Mouse (Mus musculus): ENCODE measurements around the gene Ttc21b. TPM values are rescaled to one million over a fixed set of nuclear protein-coding genes. Genes with fewer than 3 reads are reported as not detected.
"Not testable (repeated sequence)": the region's sequence is repeated elsewhere in the genome, so short reads cannot be mapped to it uniquely, and the experiment has no call there.

Gene Ttc21b
- 1 to 10 TPM; 3.7 to 4.3 TPM for total RNA-seq (2021)
- long read RNA-seq, experiment 1, full-length matches to known transcripts = 3 of 4 reads
- long read RNA-seq, experiment 1, partial matches to known transcripts = 1 of 4 reads
- long read RNA-seq, experiment 1, other reads (novel, unspliced or antisense) = 0 of 4 reads
- long read RNA-seq, experiment 2, full-length matches to known transcripts = 1 of 1 reads
- long read RNA-seq, experiment 2, partial matches to known transcripts = 0 of 1 reads
- long read RNA-seq, experiment 2, other reads (novel, unspliced or antisense) = 0 of 1 reads

GRCm38 (mm10) chr2:66256220-66257131 lies at the start of gene Ttc21b:
Ttc21b (minus strand) TSS chr2:66256617.
- DNase-seq = peak; percentile 97

GRCm38 (mm10) chr2:66272551-66272950 lies 16.1 kb upstream of the Ttc21b start:
- no peak for DNase-seq

GRCm38 (mm10) chr2:66244013-66244412 lies 12.4 kb downstream of the Ttc21b start:
- no peak for DNase-seq

GRCm38 (mm10) chr2:66240334-66240733 lies 16.1 kb downstream of the Ttc21b start:
- no peak for DNase-seq

- DNase-seq = no peak
Observed at GRCm38 (mm10) chr2:66238886-66239285, 17.5 kb downstream of the Ttc21b start.

- no peak for DNase-seq
Observed at GRCm38 (mm10) chr2:66220954-66221353, 35.5 kb downstream of the Ttc21b start.

- DNase-seq = no peak
Observed at GRCm38 (mm10) chr2:66209875-66210274, 46.5 kb downstream of the Ttc21b start.

GRCm38 (mm10) chr2:66209353-66209752 lies 47.1 kb downstream of the Ttc21b start:
- DNase-seq = no peak

- DNase-seq = no peak
Observed at GRCm38 (mm10) chr2:66206796-66207195, 49.6 kb downstream of the Ttc21b start.

- no peak for DNase-seq
Observed at GRCm38 (mm10) chr2:66204218-66204617, 52.2 kb downstream of the Ttc21b start.

- no peak for DNase-seq
Observed at GRCm38 (mm10) chr2:66200195-66200594, 56.2 kb downstream of the Ttc21b start.

GRCm38 (mm10) chr2:66191691-66192100 lies 64.7 kb downstream of the Ttc21b start:
- DNase-seq = no peak

- DNase-seq = no peak
Observed at GRCm38 (mm10) chr2:66190157-66190556, 66.3 kb downstream of the Ttc21b start.

GRCm38 (mm10) chr2:66189197-66189596 lies 67.2 kb downstream of the Ttc21b start:
- DNase-seq = not testable (repeated sequence)

GRCm38 (mm10) chr2:66187520-66187919 lies 68.9 kb downstream of the Ttc21b start:
- no peak for DNase-seq

GRCm38 (mm10) chr2:66184431-66185164 lies 71.8 kb downstream of the Ttc21b start:
- peak in 1 of 2 experiments; percentile 7 for DNase-seq

- peak; percentile 35 to 48 for DNase-seq
Observed at GRCm38 (mm10) chr2:66180293-66180692, 76.1 kb downstream of the Ttc21b start.

GRCm38 (mm10) chr2:66179782-66180181 lies 76.6 kb downstream of the Ttc21b start:
- DNase-seq = peak; percentile 6 to 15

GRCm38 (mm10) chr2:66178848-66179215 lies 77.6 kb downstream of the Ttc21b start:
- no peak for DNase-seq

GRCm38 (mm10) chr2:66177886-66178847 lies 78.2 kb downstream of the Ttc21b start:
- DNase-seq = no peak

GRCm38 (mm10) chr2:66177017-66177416 lies 79.4 kb downstream of the Ttc21b start:
- no peak for DNase-seq

Data from heart, adult 18-20 months (tissue).